Mouse (Mus musculus) heart, adult 2 months (tissue): ENCODE results near the gene Enah.

ENCODE experiments used
- CTCF ChIP-seq: fragments of 200-600 bp; IDR thresholded peaks from 2 replicates; pipeline ENCODE4 v1.8.1; 2022; ENCODE audit warnings: antibody characterized with exemption, mild to moderate bottlenecking, moderate library complexity
- POLR2A ChIP-seq: fragments of 200-500 bp; IDR thresholded peaks from 2 replicates; pipeline ENCODE4 v1.6.1; 2011; ENCODE audit warnings: mild to moderate bottlenecking, low read depth, low read length, control low read depth; ENCODE audit not compliant: insufficient read depth

DNA sequence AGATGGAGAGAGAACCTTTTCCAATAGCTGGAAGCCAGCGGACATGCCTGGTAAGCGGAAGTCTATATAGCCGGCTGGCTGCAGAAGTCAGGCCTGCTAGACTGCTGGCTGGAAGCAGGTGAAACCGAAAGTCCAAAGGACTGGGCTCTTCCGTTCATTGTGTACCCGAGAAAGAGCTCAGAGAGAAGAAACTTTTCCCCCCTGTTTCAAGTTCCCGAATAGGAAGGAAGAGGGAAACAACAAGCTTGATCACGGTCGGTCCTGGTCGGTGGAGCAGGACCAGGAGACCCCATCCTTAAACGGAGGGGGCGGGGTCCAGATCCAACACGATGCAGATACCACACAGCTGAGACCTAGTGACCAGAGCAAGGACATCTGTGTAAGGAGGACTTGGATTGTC is 167.3 kb downstream of the Enah start:
- no peak for TF ChIP-seq CTCF
- TF ChIP-seq POLR2A: peak; percentile 51
